8 mouse cellular contexts compared by ENCODE assay signal in the genomic region with DNA sequence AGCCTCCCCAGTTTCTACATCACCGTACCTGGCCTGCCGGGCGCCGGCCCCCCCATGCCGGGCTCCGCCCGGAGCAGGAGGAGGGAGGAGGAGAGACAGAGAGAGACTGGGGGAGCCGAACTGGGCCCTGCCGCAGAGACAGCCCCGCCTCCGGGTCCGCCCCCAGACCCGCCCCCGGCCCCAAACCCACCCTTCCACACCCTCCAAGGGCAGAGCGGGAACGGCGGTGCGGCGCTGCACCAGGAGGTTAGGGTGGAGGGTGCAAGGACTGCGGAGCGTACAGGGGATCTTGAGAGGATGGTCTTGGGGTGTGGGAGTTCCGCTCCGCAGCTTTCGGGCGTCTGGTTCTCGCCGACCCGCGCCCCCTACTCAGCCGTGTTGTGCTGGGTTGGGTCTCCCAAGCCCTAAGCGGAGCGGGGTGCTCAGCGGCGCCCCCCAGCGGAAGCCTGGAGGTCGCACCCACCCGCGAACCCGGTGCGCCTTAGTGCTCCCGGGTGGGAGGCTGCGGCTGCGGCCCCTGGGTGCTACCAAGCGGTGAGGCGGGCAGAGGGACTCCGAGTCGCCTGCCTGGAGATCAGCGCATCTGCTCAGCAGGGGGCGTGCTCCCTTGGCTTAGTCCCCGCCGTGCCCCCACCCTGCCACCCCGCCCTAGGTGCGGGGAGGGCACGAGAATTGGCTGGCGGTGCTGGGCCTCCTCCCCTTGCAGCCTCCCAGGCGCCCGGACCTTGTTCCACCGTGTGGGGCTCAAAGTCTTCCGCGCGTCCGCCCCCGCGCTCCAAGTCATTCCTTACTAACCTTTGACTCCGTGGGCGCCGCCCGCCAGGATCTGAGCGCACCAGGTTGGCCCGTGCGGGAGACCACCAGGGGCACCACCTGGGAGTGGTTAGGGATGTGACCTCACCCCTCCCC. TPM values are rescaled to one million over a fixed set of nuclear protein-coding genes. Genes with fewer than 3 reads are reported as not detected.
A peak's percentile ranks its signal among the peaks of the same experiment; 100 is the strongest.
DNase-seq lines count a peak whose midpoint lies in the region; ATAC-seq and TF ChIP-seq lines count a peak whose summit lies in the region.

Nyap1 (minus strand) TSS at position 585 of the 909 bp plus-strand sequence.

- TF ChIP-seq POLR2A in bone marrow macrophage, adult 2 months (IDR thresholded peaks at IDR 0.05; ENCODE audit: borderline replicate concordance, low read depth, low read length) = no peak

- peak within 1 kb of the TSS; percentile 83 for H3K4me3 ChIP-seq in bone marrow macrophage, adult 2 months (ENCODE audit: insufficient read depth, low read length)
- H3K4me3 ChIP-seq in embryonic facial prominence, embryonic 15.5 days (replicated peaks) = peak within 1 kb of the TSS; percentile 66
- H3K4me3 ChIP-seq in heart, embryonic 12.5 days = peak within 1 kb of the TSS; percentile 76
- peak within 1 kb of the TSS; percentile 56 for H3K4me3 ChIP-seq in kidney, postnatal 0 days (replicated peaks; ENCODE audit: low read depth, low read length)
- peak within 1 kb of the TSS; percentile 67 for H3K4me3 ChIP-seq in liver, embryonic 14.5 days (ENCODE audit: insufficient read depth in 1 of 2, low read depth in 2 of 2, low read length in 2 of 2)
- H3K4me3 ChIP-seq in stomach, postnatal 0 days (ENCODE audit: low read depth, low read length) = peak within 1 kb of the TSS; percentile 61

- no peak within 1 kb of the TSS for H3K27ac ChIP-seq in bone marrow macrophage, adult 2 months (ENCODE audit: insufficient read depth, low read depth, low read length)
- H3K27ac ChIP-seq in embryonic facial prominence, embryonic 15.5 days (replicated peaks) = peak within 1 kb of the TSS; percentile 83
- H3K27ac ChIP-seq in heart, embryonic 12.5 days (ENCODE audit: poor library complexity, severe bottlenecking) = peak within 1 kb of the TSS; percentile 56
- H3K27ac ChIP-seq in kidney, postnatal 0 days = peak within 1 kb of the TSS; percentile 76
- peak within 1 kb of the TSS; percentile 26 for H3K27ac ChIP-seq in liver, embryonic 14.5 days
- H3K27ac ChIP-seq in stomach, postnatal 0 days (replicated peaks) = peak within 1 kb of the TSS; percentile 78

- peak; percentile 88 for TF ChIP-seq CTCF in bone marrow macrophage, adult 2 months (IDR thresholded peaks at IDR 0.05; ENCODE audit: low read depth, low read length)
- TF ChIP-seq CTCF in kidney, postnatal 0 days (IDR thresholded peaks at IDR 0.05; ENCODE audit: low read depth) = peak; percentile 73
- TF ChIP-seq CTCF in liver, embryonic 14.5 days (IDR thresholded peaks at IDR 0.05; ENCODE audit: low read depth) = peak; percentile 79
- peak; percentile 81 for TF ChIP-seq CTCF in stomach, postnatal 0 days (IDR thresholded peaks at IDR 0.05; ENCODE audit: low read depth)

- H3K4me2 ChIP-seq in embryonic facial prominence, embryonic 15.5 days (replicated peaks) = peak within 1 kb of the TSS; percentile 94
- peak within 1 kb of the TSS; percentile 96 for H3K4me2 ChIP-seq in heart, embryonic 12.5 days
- peak within 1 kb of the TSS; percentile 82 for H3K4me2 ChIP-seq in kidney, postnatal 0 days (ENCODE audit: low read length)
- peak within 1 kb of the TSS; percentile 96 for H3K4me2 ChIP-seq in liver, embryonic 14.5 days (ENCODE audit: low read depth)
- peak within 1 kb of the TSS; percentile 81 for H3K4me2 ChIP-seq in stomach, postnatal 0 days (replicated peaks; ENCODE audit: low read depth)

- peak; percentile 87 for DNase-seq in CD4-positive helper T cell, adult 2 months (ENCODE audit: low read depth, low spot score)
- DNase-seq in kidney, postnatal 0 days (ENCODE audit: low spot score) = peak; percentile 83
- DNase-seq in liver, embryonic 14.5 days (ENCODE audit: low read depth in 3 of 3, low spot score in 3 of 3) = peak; percentile 71 to 82 (median 72)
- DNase-seq in neural tube, embryonic 10.5 days (ENCODE audit: extremely low spot score, low spot score) = peak; percentile 89
- DNase-seq in stomach, postnatal 0 days (ENCODE audit: low spot score) = peak; percentile 91

- H3K27me3 ChIP-seq in embryonic facial prominence, embryonic 15.5 days = no peaks in the 10 kb centered on the region
- no peaks in the 10 kb centered on the region for H3K27me3 ChIP-seq in heart, embryonic 12.5 days (replicated peaks)
- H3K27me3 ChIP-seq in kidney, postnatal 0 days (ENCODE audit: insufficient read depth, low read length) = no peaks in the 10 kb centered on the region
- no peaks in the 10 kb centered on the region for H3K27me3 ChIP-seq in liver, embryonic 14.5 days (ENCODE audit: control insufficient read depth, insufficient read depth, low read length)
- no peaks in the 10 kb centered on the region for H3K27me3 ChIP-seq in stomach, postnatal 0 days (ENCODE audit: control insufficient read depth, insufficient read depth, low read length)

- peaks cover 13% of the 10 kb centered on the region for H3K4me1 ChIP-seq in bone marrow macrophage, adult 2 months (ENCODE audit: control insufficient read depth, insufficient read depth, low read length)
- peaks cover 41% of the 10 kb centered on the region for H3K4me1 ChIP-seq in embryonic facial prominence, embryonic 15.5 days
- peaks cover 37% of the 10 kb centered on the region for H3K4me1 ChIP-seq in heart, embryonic 12.5 days (replicated peaks)
- peaks cover 7% of the 10 kb centered on the region; the same call in 1 of the 2 replicates for H3K4me1 ChIP-seq in kidney, postnatal 0 days (replicated peaks; ENCODE audit: insufficient read depth, low read length)
- peaks cover 19 to 20% of the 10 kb centered on the region in 2 experiments for H3K4me1 ChIP-seq in liver, embryonic 14.5 days (replicated peaks; ENCODE audit: control insufficient read depth in 2 of 2, insufficient read depth in 2 of 2, low read length in 1 of 2)
- peaks cover 2% of the 10 kb centered on the region; the same call in 1 of the 2 replicates for H3K4me1 ChIP-seq in stomach, postnatal 0 days (replicated peaks; ENCODE audit: control insufficient read depth, insufficient read depth)

- TF ChIP-seq EP300 in liver, embryonic 14.5 days (IDR thresholded peaks at IDR 0.05; ENCODE audit: low read depth) = no peak
- no peak for TF ChIP-seq EP300 in stomach, postnatal 0 days (optimal IDR thresholded peaks at IDR 0.05)

- H3K9ac ChIP-seq in embryonic facial prominence, embryonic 15.5 days = peak within 1 kb of the TSS; percentile 57
- peak within 1 kb of the TSS; percentile 80 for H3K9ac ChIP-seq in heart, embryonic 12.5 days
- H3K9ac ChIP-seq in kidney, postnatal 0 days (ENCODE audit: low read depth, low read length) = peak within 1 kb of the TSS; percentile 72
- H3K9ac ChIP-seq in liver, embryonic 14.5 days (replicated peaks) = peak within 1 kb of the TSS; percentile 74
- H3K9ac ChIP-seq in stomach, postnatal 0 days (ENCODE audit: low read length) = peak within 1 kb of the TSS; percentile 65

- peaks cover 13% of the 10 kb centered on the region for H3K36me3 ChIP-seq in embryonic facial prominence, embryonic 15.5 days
- H3K36me3 ChIP-seq in heart, embryonic 12.5 days = peaks cover 3% of the 10 kb centered on the region
- H3K36me3 ChIP-seq in kidney, postnatal 0 days (ENCODE audit: insufficient read depth, low read length) = no peaks in the 10 kb centered on the region
- H3K36me3 ChIP-seq in liver, embryonic 14.5 days (replicated peaks; ENCODE audit: control insufficient read depth, insufficient read depth, low read depth) = no peaks in the 10 kb centered on the region
- no peaks in the 10 kb centered on the region for H3K36me3 ChIP-seq in stomach, postnatal 0 days (ENCODE audit: control insufficient read depth, insufficient read depth, low read length)

- WGBS in embryonic facial prominence, embryonic 15.5 days = under 1% methylated on average over 64 of the region's 71 CpGs
- WGBS in heart, embryonic 12.5 days = under 1% methylated on average over 71 of the region's 71 CpGs
- WGBS in kidney, postnatal 0 days = under 1% methylated on average over 55 of the region's 71 CpGs
- WGBS in liver, embryonic 14.5 days (ENCODE audit: insufficient replicate concordance) = 2% methylated on average over 71 of the region's 71 CpGs
- under 1% methylated on average over 58 of the region's 71 CpGs for WGBS in stomach, postnatal 0 days

- H3K9me3 ChIP-seq in embryonic facial prominence, embryonic 15.5 days (replicated peaks) = no peaks in the 10 kb centered on the region
- no peaks in the 10 kb centered on the region for H3K9me3 ChIP-seq in heart, embryonic 12.5 days (replicated peaks)
- H3K9me3 ChIP-seq in kidney, postnatal 0 days (replicated peaks; ENCODE audit: low read length) = no peaks in the 10 kb centered on the region
- H3K9me3 ChIP-seq in liver, embryonic 14.5 days (ENCODE audit: control insufficient read depth, low read length) = no peaks in the 10 kb centered on the region
- H3K9me3 ChIP-seq in stomach, postnatal 0 days (ENCODE audit: control insufficient read depth, low read length) = no peaks in the 10 kb centered on the region

- peak; percentile 90 for ATAC-seq in embryonic facial prominence, embryonic 15.5 days (ENCODE audit: insufficient number of reproducible peaks, low FRiP score, low TSS enrichment, low read depth)
- peak; percentile 82 for ATAC-seq in heart, embryonic 12.5 days (ENCODE audit: insufficient number of reproducible peaks, low FRiP score)
- ATAC-seq in kidney, postnatal 0 days (replicated peaks; ENCODE audit: low FRiP score, low read depth) = peak; percentile 79
- ATAC-seq in liver, embryonic 14.5 days (ENCODE audit: insufficient read depth) = peak; percentile 76
- peak; percentile 79 for ATAC-seq in stomach, postnatal 0 days (ENCODE audit: low FRiP score, low TSS enrichment)

RNA-seq across cellular contexts. Expression of gene Nyap1, which starts in this region (rescaled TPM):
- 1.5 and 1.9 TPM in 2 replicates for polyA plus RNA-seq in bone marrow macrophage, adult 2 months (2012; ENCODE audit: insufficient read depth, insufficient read length, missing spikeins)
- polyA plus RNA-seq in embryonic facial prominence, embryonic 15.5 days (2015; fragmentation: Nextera tagmentation; extraction: Ambion mirVana) = 4.6 and 4.7 TPM in 2 replicates
- 1.2 and 1.7 TPM in 2 replicates for polyA plus RNA-seq in heart, embryonic 12.5 days (2016; fragmentation: Nextera tagmentation; extraction: Ambion mirVana)
- 1.2 and 1.6 TPM in 2 replicates for polyA plus RNA-seq in kidney, postnatal 0 days (2015; fragmentation: Nextera tagmentation; extraction: Ambion mirVana)
- 0.96 and 1.2 TPM in 2 replicates for polyA plus RNA-seq in liver, embryonic 14.5 days (2012; rRNA removed)
- polyA plus RNA-seq in liver, embryonic 14.5 days (2014; fragmentation: Nextera tagmentation; extraction: Ambion mirVana) = 0.03 and 0.05 TPM in 2 replicates
- 1.0 TPM in 2 replicates for polyA plus RNA-seq in stomach, postnatal 0 days (2015; fragmentation: Nextera tagmentation; extraction: Ambion mirVana)
